Mouse (Mus musculus) midbrain, embryonic 15.5 days (tissue): ENCODE data around the gene Ccdc125. TPM values are rescaled to one million over a fixed set of nuclear protein-coding genes. Genes with fewer than 3 reads are reported as not detected.

Experiments used
- ATAC-seq: fragments of 200-750 bp; cut with Nextera tagmentation; replicated peaks from 2 replicates; pipeline ENCODE4 v1.8.0; 2017; ENCODE audit warnings: moderate TSS enrichment
- H3K27ac ChIP-seq: fragments of 300-500 bp; sonication (generic); 2 replicates; pipeline ENCODE4 v1.5.1; 2015; ENCODE audit warnings: mild to moderate bottlenecking, inconsistent platforms
- H3K27me3 ChIP-seq: fragments of 300-500 bp; sonication (generic); replicated peaks from 2 replicates; pipeline ENCODE4 v1.6.1; 2015; ENCODE audit warnings: inconsistent platforms
- H3K36me3 ChIP-seq: fragments of 300-500 bp; sonication (generic); replicated peaks from 2 replicates; pipeline ENCODE4 v1.6.1; 2015; ENCODE audit warnings: inconsistent platforms
- H3K4me1 ChIP-seq: fragments of 300-500 bp; sonication (generic); 2 replicates; pipeline ENCODE4 v1.6.1; 2015; ENCODE audit warnings: inconsistent platforms
- H3K4me2 ChIP-seq: fragments of 300-500 bp; sonication (generic); 2 replicates; pipeline ENCODE4 v1.6.1; 2015; ENCODE audit warnings: inconsistent platforms, mild to moderate bottlenecking, moderate library complexity
- H3K4me3 ChIP-seq: fragments of 300-500 bp; sonication (generic); 2 replicates; pipeline ENCODE4 v1.5.1; 2015; ENCODE audit warnings: mild to moderate bottlenecking, inconsistent platforms
- H3K9ac ChIP-seq: fragments of 300-500 bp; sonication (generic); 2 replicates; pipeline ENCODE4 v1.6.1; 2015; ENCODE audit warnings: mild to moderate bottlenecking, inconsistent platforms
- H3K9me3 ChIP-seq: fragments of 300-500 bp; sonication (generic); 2 replicates; pipeline ENCODE4 v1.6.1; 2016; ENCODE audit warnings: inconsistent platforms
- WGBS: fragments of 180-500 bp; shearing (Covaris S2); methylation state at CpG from one replicate; pipeline ENCODE4 v1.1.7; 2015; ENCODE audit warnings: mixed read lengths; 5-methylcytosine and 5-hydroxymethylcytosine counted together
- polyA plus RNA-seq: library from polyadenylated mRNA; unstranded; fragments of >200 nt; fragmentation: Nextera tagmentation; extraction: Ambion mirVana; gene quantifications from 2 replicates; pipeline ENCODE4 v1.2.1, GENCODE M21; 2015

Gene Ccdc125
- 1.2 and 2.1 TPM in 2 replicates for polyA plus RNA-seq

GRCm38 (mm10) chr13:100669291-100670022 lies at the start of gene Ccdc125:
Gene Ccdc125 (plus strand): TSS chr13:100669717.
- Histone ChIP-seq H3K4me1 (peaks cover 3% of the 10 kb centered on the region; the same call in 1 of the 2 replicates), H3K27ac (no peak within 1 kb of the TSS), H3K36me3 (peaks cover 4% of the 10 kb centered on the region), H3K9me3 (no peaks in the 10 kb centered on the region), H3K9ac (peak within 1 kb of the TSS; percentile 48), H3K4me2 (peak within 1 kb of the TSS; percentile 93), H3K27me3 (no peaks in the 10 kb centered on the region), H3K4me3 (peak within 1 kb of the TSS; percentile 47)
- 1% methylated on average over 44 of the region's 44 CpGs for WGBS
- peak; percentile 71 for ATAC-seq

- Histone ChIP-seq H3K27me3 (peaks cover 6% of the 10 kb centered on the region), H3K27ac (no peak overlapping the region), H3K9me3 (no peaks in the 10 kb centered on the region), H3K4me2 (no peak overlapping the region), H3K36me3 (peaks cover 43% of the 10 kb centered on the region), H3K4me3 (no peak overlapping the region), H3K4me1 (no peaks in the 10 kb centered on the region), H3K9ac (no peak overlapping the region)
- 88% methylated on average over 4 of the region's 4 CpGs for WGBS
- ATAC-seq: no peak
These were observed 47.3 kb upstream of the Ccdc125 start for GRCm38 (mm10) chr13:100622241-100622640.

GRCm38 (mm10) chr13:100634106-100634691 lies 35.3 kb upstream of the Ccdc125 start:
- ATAC-seq: no peak
- H3K27ac ChIP-seq: no peak overlapping the region
- no peaks in the 10 kb centered on the region for H3K27me3 ChIP-seq
- no peak overlapping the region for H3K4me3 ChIP-seq
- no peaks in the 10 kb centered on the region for H3K4me1 ChIP-seq
- no peaks in the 10 kb centered on the region for H3K9me3 ChIP-seq
- peaks cover 50% of the 10 kb centered on the region for H3K36me3 ChIP-seq
- 97% methylated on average over 3 of the region's 3 CpGs for WGBS
- H3K4me2 ChIP-seq: no peak overlapping the region
- no peak overlapping the region for H3K9ac ChIP-seq

- peaks cover 49% of the 10 kb centered on the region for H3K36me3 ChIP-seq
These were observed 26.9 kb upstream of the Ccdc125 start for GRCm38 (mm10) chr13:100642471-100643209.

GRCm38 (mm10) chr13:100648223-100648622 lies 21.3 kb upstream of the Ccdc125 start:
- no peaks in the 10 kb centered on the region for H3K9me3 ChIP-seq
- peaks cover 25% of the 10 kb centered on the region; the same call in 1 of the 2 replicates for H3K36me3 ChIP-seq
- H3K9ac ChIP-seq: no peak overlapping the region
- no peak overlapping the region for H3K27ac ChIP-seq
- no peaks in the 10 kb centered on the region for H3K27me3 ChIP-seq
- H3K4me3 ChIP-seq: no peak overlapping the region
- 95% methylated on average over 8 of the region's 8 CpGs for WGBS
- ATAC-seq: no peak
- no peak overlapping the region for H3K4me2 ChIP-seq
- H3K4me1 ChIP-seq: peaks cover 10% of the 10 kb centered on the region

More at GRCm38 (mm10) chr13:100642471-100643209, 26.9 kb upstream of the Ccdc125 start:
- WGBS: 95% methylated on average over 4 of the region's 4 CpGs
- H3K27ac ChIP-seq: no peak overlapping the region
- H3K9ac ChIP-seq: no peak overlapping the region
- no peaks in the 10 kb centered on the region for H3K4me1 ChIP-seq
- H3K9me3 ChIP-seq: no peaks in the 10 kb centered on the region
- no peak overlapping the region for H3K4me2 ChIP-seq
- H3K27me3 ChIP-seq: no peaks in the 10 kb centered on the region
- H3K4me3 ChIP-seq: no peak overlapping the region
- ATAC-seq: no peak

- Histone ChIP-seq H3K27ac (peak within 1 kb of the TSS; percentile 98), H3K4me3 (peak within 1 kb of the TSS; percentile 60), H3K4me2 (peak within 1 kb of the TSS; percentile 73), H3K27me3 (no peaks in the 10 kb centered on the region), H3K4me1 (peaks cover 15% of the 10 kb centered on the region), H3K36me3 (peaks cover 4% of the 10 kb centered on the region; the same call in 1 of the 2 replicates), H3K9ac (peak within 1 kb of the TSS; percentile 81), H3K9me3 (no peaks in the 10 kb centered on the region)
- ATAC-seq: peak; percentile 98
- under 1% methylated on average over 71 of the region's 73 CpGs for WGBS
These were observed 18.7 kb upstream of the Ccdc125 start, which contains the start of the genes Ak6 and Rad17 for GRCm38 (mm10) chr13:100650550-100651438. Gene Ak6 (plus strand): TSS chr13:100650979. Gene Rad17 (minus strand): TSS chr13:100651051.

- peak within 1 kb of the TSS; percentile 81 for H3K9ac ChIP-seq
- no peak for ATAC-seq
- H3K4me1 ChIP-seq: peaks cover 15% of the 10 kb centered on the region
- no peaks in the 10 kb centered on the region for H3K9me3 ChIP-seq
- peak within 1 kb of the TSS; percentile 73 for H3K4me2 ChIP-seq
- H3K27ac ChIP-seq: peak within 1 kb of the TSS; percentile 98
- H3K4me3 ChIP-seq: peak within 1 kb of the TSS; percentile 60
- 0% methylated on average over 59 of the region's 63 CpGs for WGBS
- H3K27me3 ChIP-seq: no peaks in the 10 kb centered on the region
- 0 out of 2 replicates have a peak, but pooled peaks cover 2% of the 10 kb centered on the region for H3K36me3 ChIP-seq
These were observed 17.9 kb upstream of the Ccdc125 start, which contains the start of gene Taf9 for GRCm38 (mm10) chr13:100651439-100652186. Gene Taf9 (plus strand): TSS chr13:100651579.

- H3K27me3 ChIP-seq: no peaks in the 10 kb centered on the region
- 90% methylated on average over 5 of the region's 5 CpGs for WGBS
- H3K4me3 ChIP-seq: no peak overlapping the region
- ATAC-seq: no peak
- H3K4me2 ChIP-seq: no peak overlapping the region
- no peak overlapping the region for H3K27ac ChIP-seq
- peaks cover 6% of the 10 kb centered on the region; the same call in 1 of the 2 replicates for H3K4me1 ChIP-seq
- H3K36me3 ChIP-seq: no peaks in the 10 kb centered on the region
- no peaks in the 10 kb centered on the region for H3K9me3 ChIP-seq
- no peak overlapping the region for H3K9ac ChIP-seq
These were observed 11.4 kb upstream of the Ccdc125 start for GRCm38 (mm10) chr13:100658091-100658490.

GRCm38 (mm10) chr13:100659864-100660456 lies 9.6 kb upstream of the Ccdc125 start:
- Histone ChIP-seq H3K4me2 (no peak overlapping the region), H3K27ac (no peak overlapping the region), H3K9me3 (no peaks in the 10 kb centered on the region), H3K4me3 (no peak overlapping the region), H3K27me3 (no peaks in the 10 kb centered on the region), H3K4me1 (no peaks in the 10 kb centered on the region), H3K36me3 (0 out of 2 replicates have a peak, but pooled peaks cover 2% of the 10 kb centered on the region), H3K9ac (no peak overlapping the region)
- 54% methylated on average over 4 of the region's 4 CpGs for WGBS
- ATAC-seq: peak; percentile 65

GRCm38 (mm10) chr13:100670181-100670741 lies 744 bp downstream of the Ccdc125 start:
- no peak overlapping the region for H3K27ac ChIP-seq
- WGBS: 66% methylated on average over 9 of the region's 9 CpGs

More at GRCm38 (mm10) chr13:100670181-100670741, 744 bp downstream of the Ccdc125 start:
- no peaks in the 10 kb centered on the region for H3K9me3 ChIP-seq
- peaks cover 4% of the 10 kb centered on the region for H3K36me3 ChIP-seq
- no peaks in the 10 kb centered on the region for H3K27me3 ChIP-seq
- ATAC-seq: no peak
- H3K4me1 ChIP-seq: peaks cover 3% of the 10 kb centered on the region; the same call in 1 of the 2 replicates
- H3K4me3 ChIP-seq: peak overlapping the region; percentile 47
- H3K9ac ChIP-seq: no peak overlapping the region
- H3K4me2 ChIP-seq: peak overlapping the region; percentile 93
